Mouse (Mus musculus) stomach, embryonic 16.5 days (tissue): ENCODE measurements around the gene Olfr697. TPM values are rescaled to one million over a fixed set of nuclear protein-coding genes. Genes with fewer than 3 reads are reported as not detected.
"Not testable (repeated sequence)": the region's sequence is repeated elsewhere in the genome, so short reads cannot be mapped to it uniquely, and the experiment has no call there.

Experiments
- ATAC-seq: fragments of 200-750 bp; cut with Nextera tagmentation; 2 replicates; pipeline ENCODE4 v1.8.0; 2017; ENCODE audit warnings: moderate number of reproducible peaks, moderate TSS enrichment; ENCODE audit not compliant: insufficient read depth, low FRiP score
- H3K27ac ChIP-seq: fragments of 300-500 bp; sonication (generic); 2 replicates; pipeline ENCODE4 v1.5.1; 2014; ENCODE audit warnings: low read length
- H3K27me3 ChIP-seq: fragments of 300-500 bp; sonication (generic); 2 replicates; pipeline ENCODE4 v1.6.1; 2014; ENCODE audit warnings: low read length, control low read depth, mixed read lengths; ENCODE audit not compliant: control insufficient read depth, insufficient read depth
- H3K36me3 ChIP-seq: fragments of 300-500 bp; sonication (generic); 2 replicates; pipeline ENCODE4 v1.6.1; 2014; ENCODE audit warnings: low read length; ENCODE audit not compliant: control insufficient read depth, insufficient read depth
- H3K4me1 ChIP-seq: fragments of 300-500 bp; sonication (generic); 2 replicates; pipeline ENCODE4 v1.6.1; 2014; ENCODE audit warnings: low read length, control low read depth, mixed read lengths; ENCODE audit not compliant: control insufficient read depth, insufficient read depth
- H3K4me2 ChIP-seq: fragments of 300-500 bp; sonication (generic); 2 replicates; pipeline ENCODE4 v1.6.1; 2014; ENCODE audit warnings: low read depth, low read length, mixed read lengths
- H3K4me3 ChIP-seq: fragments of 300-500 bp; sonication (generic); replicated peaks from 2 replicates; pipeline ENCODE4 v1.5.1; 2014; ENCODE audit warnings: mild to moderate bottlenecking, low read length
- H3K9ac ChIP-seq: fragments of 300-500 bp; sonication (generic); 2 replicates; pipeline ENCODE4 v1.6.1; 2014; ENCODE audit warnings: low read length
- H3K9me3 ChIP-seq: fragments of 300-500 bp; sonication (generic); replicated peaks from 2 replicates; pipeline ENCODE4 v1.6.1; 2016; ENCODE audit warnings: low read length, control low read depth; ENCODE audit not compliant: control insufficient read depth
- WGBS: fragments of 180-500 bp; shearing (Covaris S2); extraction: QIAGEN DNeasy Blood & Tissue Kit; methylation state at CpG from one replicate; pipeline ENCODE4 v1.1.7; 2014; 5-methylcytosine and 5-hydroxymethylcytosine counted together
- polyA plus RNA-seq: library from polyadenylated mRNA; unstranded; fragments of >200 nt; fragmentation: Nextera tagmentation; extraction: Ambion mirVana; gene quantifications from 2 replicates; pipeline ENCODE4 v1.2.1, GENCODE M21; 2015

Gene Olfr697
- not detected in 2 replicates for polyA plus RNA-seq

DNA sequence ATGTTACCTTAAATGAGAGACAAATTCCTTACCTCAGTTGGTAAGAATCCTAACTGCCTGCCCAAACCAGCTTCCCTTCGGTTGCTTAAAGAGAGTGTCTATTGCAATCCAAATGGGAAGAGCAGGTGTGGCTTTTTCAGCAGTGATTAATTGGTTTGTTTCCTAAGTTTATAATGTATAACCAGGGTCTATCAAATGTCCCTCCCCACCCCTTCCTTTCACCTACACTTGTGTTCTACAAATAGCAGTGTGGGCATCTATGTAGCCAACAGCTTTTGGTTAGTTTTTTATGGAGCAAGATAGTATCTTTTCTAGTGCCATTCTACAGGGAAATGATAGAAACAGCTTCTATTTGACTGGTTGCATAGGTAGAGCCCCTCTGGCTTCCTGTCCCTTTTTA lies at the start of gene Olfr697:
Olfr697 (minus strand) TSS at position 101 of the 400 bp plus-strand sequence.
- Histone ChIP-seq H3K36me3 (no peaks in the 10 kb centered on the region), H3K9ac (no peak within 1 kb of the TSS)
- 76% methylated on average over 1 of the region's 1 CpGs for WGBS

DNA sequence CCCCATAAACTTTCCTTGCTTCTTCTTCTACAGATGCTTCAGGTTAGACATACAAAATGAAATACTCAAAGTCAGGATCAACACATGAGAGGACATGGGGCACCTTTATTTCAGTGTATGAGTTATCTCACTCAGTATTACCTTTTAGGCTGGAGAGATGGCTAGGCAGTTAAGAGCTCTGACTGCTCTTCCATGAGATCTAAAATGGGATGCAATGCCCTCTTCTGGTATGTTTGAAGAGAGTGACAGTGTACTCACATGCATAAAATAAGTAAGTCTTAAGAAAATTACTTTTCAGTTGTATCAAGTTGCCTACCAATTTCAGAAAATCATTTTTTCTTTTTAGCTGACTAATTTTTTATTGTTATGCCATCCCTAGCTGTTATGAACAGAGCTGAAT lies 46.1 kb upstream of the Olfr697 start:
- H3K9ac ChIP-seq: no peak overlapping the region
- no peaks in the 10 kb centered on the region for H3K27me3 ChIP-seq
- H3K4me3 ChIP-seq: no peak overlapping the region
- H3K27ac ChIP-seq: no peak overlapping the region
- H3K36me3 ChIP-seq: no peaks in the 10 kb centered on the region
- H3K9me3 ChIP-seq: no peaks in the 10 kb centered on the region
- no peaks in the 10 kb centered on the region for H3K4me1 ChIP-seq
- ATAC-seq: no peak
- H3K4me2 ChIP-seq: no peak overlapping the region

More for the DNA sequence above, at the start of gene Olfr697:
- Histone ChIP-seq H3K9me3 (no peaks in the 10 kb centered on the region), H3K27me3 (no peaks in the 10 kb centered on the region), H3K4me3 (no peak within 1 kb of the TSS), H3K4me1 (no peaks in the 10 kb centered on the region), H3K27ac (no peak within 1 kb of the TSS), H3K4me2 (no peak within 1 kb of the TSS)
- no peak for ATAC-seq

DNA sequence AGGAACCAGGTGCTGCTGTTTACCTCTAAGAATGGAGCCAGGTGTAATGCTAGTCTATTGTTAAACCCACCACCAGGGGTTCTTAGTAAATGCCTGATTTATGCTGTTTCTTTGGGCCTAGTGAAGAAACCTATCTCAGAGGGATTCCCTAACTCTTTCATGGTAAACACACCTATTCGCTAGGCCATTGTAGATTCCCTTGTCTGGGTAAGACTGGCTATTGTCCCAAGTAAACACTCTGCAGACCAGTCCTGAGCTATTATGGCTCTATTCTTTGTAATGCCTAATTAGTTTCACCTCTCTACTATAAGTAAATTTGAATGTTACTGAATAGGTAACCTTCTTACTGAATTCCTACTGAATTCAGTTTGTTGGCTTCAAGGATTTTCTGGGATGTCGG lies 18.8 kb upstream of the Olfr697 start:
- 82% methylated on average over 2 of the region's 2 CpGs for WGBS
- not testable (repeated sequence) for H3K4me1 ChIP-seq, H3K27ac ChIP-seq, H3K9me3 ChIP-seq, H3K9ac ChIP-seq, ATAC-seq, H3K27me3 ChIP-seq, H3K4me3 ChIP-seq, H3K4me2 ChIP-seq, H3K36me3 ChIP-seq

DNA sequence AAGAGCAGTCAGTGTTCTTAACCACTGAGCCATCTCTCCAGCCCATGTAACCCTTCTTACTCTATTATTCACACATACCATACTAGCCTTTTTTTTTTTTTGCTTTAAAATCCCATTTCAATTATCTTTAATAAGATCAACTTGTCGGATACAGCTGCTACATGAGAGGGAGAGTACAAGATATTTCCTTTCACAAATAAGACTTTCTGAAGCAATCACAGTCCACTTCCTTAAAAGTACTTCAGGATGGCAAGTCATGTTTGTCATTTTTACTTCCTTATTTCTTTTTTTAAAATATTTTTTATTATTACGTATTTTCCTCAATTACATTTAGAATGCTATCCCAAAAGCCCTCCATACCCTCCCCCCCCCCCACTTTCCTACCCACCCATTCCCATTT lies 16.6 kb upstream of the Olfr697 start:
- no peaks in the 10 kb centered on the region for H3K27me3 ChIP-seq
- no peak overlapping the region for H3K9ac ChIP-seq
- ATAC-seq: no peak
- no peaks in the 10 kb centered on the region for H3K4me1 ChIP-seq
- no peaks in the 10 kb centered on the region for H3K36me3 ChIP-seq
- no peak overlapping the region for H3K4me2 ChIP-seq
- 79% methylated on average over 2 of the region's 2 CpGs for WGBS
- no peaks in the 10 kb centered on the region for H3K9me3 ChIP-seq
- no peak overlapping the region for H3K4me3 ChIP-seq
- H3K27ac ChIP-seq: no peak overlapping the region

DNA sequence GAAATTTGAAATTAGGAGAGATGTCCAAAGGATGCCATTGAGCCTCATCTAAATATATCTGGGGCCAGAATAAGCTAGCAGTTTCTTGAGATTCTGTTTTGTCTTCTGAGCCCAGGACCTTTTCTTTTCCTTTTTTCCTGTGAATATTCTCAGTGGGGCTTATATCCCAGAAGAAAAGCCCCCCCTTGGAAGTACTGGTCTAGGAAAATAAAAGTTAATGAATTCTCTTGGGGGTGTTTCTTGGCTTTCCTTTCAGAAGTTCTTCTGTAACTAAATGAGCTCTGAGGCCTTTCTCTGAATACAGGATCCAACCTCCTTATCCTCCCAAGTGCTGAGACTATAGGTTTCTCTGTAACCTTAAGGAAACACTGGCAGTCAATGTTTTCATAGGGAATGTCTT lies 13.1 kb upstream of the Olfr697 start, which contains the start of gene Olfr698:
Olfr698 (minus strand) TSS at position 101 of the 400 bp plus-strand sequence.
- Histone ChIP-seq H3K27me3 (no peaks in the 10 kb centered on the region), H3K4me3 (no peak within 1 kb of the TSS), H3K9ac (no peak within 1 kb of the TSS), H3K4me1 (no peaks in the 10 kb centered on the region), H3K9me3 (no peaks in the 10 kb centered on the region), H3K27ac (no peak within 1 kb of the TSS), H3K36me3 (no peaks in the 10 kb centered on the region), H3K4me2 (no peak within 1 kb of the TSS)
- ATAC-seq: no peak

DNA sequence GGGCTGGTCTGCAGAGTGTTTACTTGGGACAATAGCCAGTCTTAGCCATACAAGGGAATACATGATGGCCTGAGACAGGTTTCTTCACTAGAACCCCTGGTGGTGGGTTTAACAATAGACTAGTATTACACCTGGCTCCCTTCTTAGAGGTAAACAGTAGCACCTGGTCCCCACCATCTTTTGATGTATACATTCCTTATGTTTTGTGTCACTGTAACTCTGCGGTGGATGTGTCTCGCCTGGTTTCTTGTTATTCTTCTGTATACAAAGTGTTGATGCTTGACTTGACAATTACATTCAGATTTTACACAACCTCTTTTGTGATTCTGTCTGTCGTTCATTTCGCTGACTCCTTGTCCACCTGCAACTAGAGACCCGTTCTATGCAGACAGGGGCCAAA lies 3.6 kb upstream of the Olfr697 start:
- H3K9ac ChIP-seq: no peak overlapping the region
- WGBS: 84% methylated on average over 5 of the region's 5 CpGs
- ATAC-seq: no peak

DNA sequence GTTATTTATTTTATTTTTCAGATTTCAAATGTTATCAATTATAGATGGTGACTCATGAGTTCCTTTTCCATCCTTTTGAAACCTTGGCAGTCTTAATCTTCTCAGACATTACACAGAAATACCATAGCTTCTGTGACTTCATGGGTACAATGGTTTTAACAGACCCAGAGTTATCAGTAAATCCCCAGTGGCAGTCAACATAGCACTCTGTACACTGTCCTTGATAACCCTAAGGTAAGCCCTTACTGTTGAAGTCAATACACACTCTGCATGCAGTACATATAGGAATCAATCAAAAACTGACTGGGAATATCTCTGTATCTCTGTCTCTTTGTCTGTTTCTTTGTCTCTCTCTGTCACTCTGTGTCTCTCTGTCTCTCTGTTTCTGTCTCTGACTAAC lies 5.2 kb downstream of the Olfr697 start:
- Histone ChIP-seq H3K36me3 (no peaks in the 10 kb centered on the region), H3K9ac (no peak overlapping the region), H3K27ac (no peak overlapping the region), H3K9me3 (no peaks in the 10 kb centered on the region), H3K27me3 (no peaks in the 10 kb centered on the region), H3K4me2 (no peak overlapping the region), H3K4me3 (no peak overlapping the region), H3K4me1 (no peaks in the 10 kb centered on the region)
- no peak for ATAC-seq

More for the DNA sequence above, 3.6 kb upstream of the Olfr697 start:
- H3K4me1 ChIP-seq: no peaks in the 10 kb centered on the region
- no peaks in the 10 kb centered on the region for H3K36me3 ChIP-seq
- no peak overlapping the region for H3K4me3 ChIP-seq
- H3K9me3 ChIP-seq: no peaks in the 10 kb centered on the region
- H3K4me2 ChIP-seq: no peak overlapping the region
- H3K27ac ChIP-seq: no peak overlapping the region
- H3K27me3 ChIP-seq: no peaks in the 10 kb centered on the region

DNA sequence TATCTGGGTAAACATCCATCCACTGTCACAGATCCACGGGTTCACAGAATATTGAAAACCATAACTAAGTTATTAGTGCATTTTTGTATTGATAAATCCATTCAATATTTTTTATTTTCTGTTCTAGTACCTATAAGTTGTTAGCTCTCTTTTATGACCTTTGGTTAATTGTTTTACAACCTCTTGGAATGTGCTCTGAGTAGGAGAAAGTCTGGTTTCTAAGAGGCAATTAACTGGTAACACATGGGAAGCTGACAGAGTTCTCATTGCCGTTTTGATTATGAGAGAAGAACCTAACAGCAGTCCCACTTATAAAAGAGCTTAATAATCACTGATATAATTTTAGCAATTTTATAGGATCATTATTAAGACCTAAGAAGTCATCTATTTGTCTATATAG lies 8.5 kb downstream of the Olfr697 start:
- Histone ChIP-seq H3K9me3 (no peaks in the 10 kb centered on the region), H3K4me3 (no peak overlapping the region), H3K27ac (no peak overlapping the region), H3K9ac (no peak overlapping the region), H3K36me3 (no peaks in the 10 kb centered on the region), H3K4me2 (no peak overlapping the region), H3K4me1 (no peaks in the 10 kb centered on the region), H3K27me3 (no peaks in the 10 kb centered on the region)
- no peak for ATAC-seq
- WGBS: 42% methylated on average over 2 of the region's 2 CpGs

DNA sequence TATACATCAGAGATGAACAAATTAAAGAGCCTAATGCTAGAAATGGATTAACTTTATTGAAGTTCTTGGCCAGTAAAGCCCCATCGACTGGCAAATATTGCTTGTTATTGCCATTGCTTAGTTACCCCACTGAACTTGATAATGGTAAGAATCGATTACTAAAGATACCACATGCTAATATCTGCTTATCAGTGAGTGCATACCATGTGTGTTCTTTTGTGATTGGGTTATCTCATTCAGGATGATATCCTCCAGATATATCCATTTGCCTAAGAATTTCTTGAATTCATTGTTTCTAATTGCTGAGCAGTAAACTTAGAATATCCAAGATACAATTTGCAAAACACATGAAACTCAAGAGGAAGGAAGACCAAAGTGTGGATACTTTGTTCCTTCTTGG lies 16.6 kb downstream of the Olfr697 start:
- H3K36me3 ChIP-seq, H3K9me3 ChIP-seq, H3K4me1 ChIP-seq, H3K27me3 ChIP-seq, ATAC-seq, H3K27ac ChIP-seq, H3K9ac ChIP-seq, H3K4me3 ChIP-seq, H3K4me2 ChIP-seq: not testable (repeated sequence)
- WGBS: 80% methylated on average over 2 of the region's 2 CpGs

DNA sequence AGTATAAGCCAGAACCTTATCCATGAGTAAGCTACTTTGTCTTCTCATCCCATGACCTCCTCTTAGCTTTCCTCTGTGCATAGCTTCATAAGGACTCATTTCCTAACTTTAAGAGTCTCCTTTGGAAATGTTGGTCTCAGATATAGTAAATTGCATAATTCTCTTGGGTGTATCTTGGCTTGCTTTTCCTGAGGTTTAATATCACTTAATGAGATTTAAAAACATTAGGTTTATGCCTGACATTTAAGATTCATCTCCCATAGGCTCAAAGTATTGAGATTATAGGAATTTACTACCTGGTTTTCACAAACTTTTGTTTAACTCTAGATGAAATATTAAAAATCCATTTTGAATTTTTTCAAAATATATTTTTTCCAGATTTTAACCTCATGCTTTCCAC lies 25.9 kb downstream of the Olfr697 start, which contains the start of gene Olfr695:
Olfr695 (minus strand) TSS at position 101 of the 400 bp plus-strand sequence.
- no peaks in the 10 kb centered on the region for H3K27me3 ChIP-seq
- H3K4me3 ChIP-seq: no peak within 1 kb of the TSS
- H3K9me3 ChIP-seq: no peaks in the 10 kb centered on the region
- H3K4me1 ChIP-seq: no peaks in the 10 kb centered on the region
- no peak within 1 kb of the TSS for H3K9ac ChIP-seq
- ATAC-seq: no peak
- H3K36me3 ChIP-seq: no peaks in the 10 kb centered on the region
- no peak within 1 kb of the TSS for H3K27ac ChIP-seq
- no peak within 1 kb of the TSS for H3K4me2 ChIP-seq
